Comparison of ENCODE assay signal across 20 mouse cellular contexts in genomic region chr14:110168632-110169031, GRCm38 (mm10).
DNase-seq lines count a peak whose midpoint lies in the region; ATAC-seq lines count a peak whose summit lies in the region.
"Had no signal": no experiment of that assay in that cellular context is flagged by ENCODE, and none has a peak within 500 bp of the region (broad histone marks: within the 10 kb centered on the region; RNA-seq: fewer than 3 reads in every experiment).

No protein-coding gene starts in this region.

- WGBS in kidney, embryonic 15.5 days = 27% methylated on average over 5 of the region's 5 CpGs

- H3K9me3 ChIP-seq in kidney, embryonic 15.5 days (replicated peaks) = no peaks in the 10 kb centered on the region
- H3K9me3 ChIP-seq: embryonic facial prominence, embryonic 12.5 days; hindbrain, embryonic 12.5 days had no signal

- no peak overlapping the region for H3K9ac ChIP-seq in kidney, embryonic 15.5 days
- H3K9ac ChIP-seq: embryonic facial prominence, embryonic 12.5 days; hindbrain, embryonic 12.5 days had no signal

- H3K4me2 ChIP-seq in kidney, embryonic 15.5 days = no peak overlapping the region
- H3K4me2 ChIP-seq: embryonic facial prominence, embryonic 12.5 days; hindbrain, embryonic 12.5 days had no signal

- ATAC-seq in kidney, embryonic 15.5 days (replicated peaks; ENCODE audit: low FRiP score) = peak; percentile 82; the same call in 1 of the 2 replicates
- ATAC-seq: activated CD4-positive, CD25-positive, alpha-beta regulatory T cell, adult 4 months; forebrain, embryonic 16.5 days; hindbrain, embryonic 16.5 days; Patski had no signal

- no peaks in the 10 kb centered on the region for H3K4me1 ChIP-seq in kidney, embryonic 15.5 days
- H3K4me1 ChIP-seq: embryonic facial prominence, embryonic 12.5 days; hindbrain, embryonic 12.5 days had no signal

- H3K27me3 ChIP-seq in kidney, embryonic 15.5 days = no peaks in the 10 kb centered on the region
- H3K27me3 ChIP-seq: embryonic facial prominence, embryonic 12.5 days; hindbrain, embryonic 12.5 days; Patski had no signal

- no peak overlapping the region for H3K4me3 ChIP-seq in kidney, embryonic 15.5 days (replicated peaks)
- H3K4me3 ChIP-seq: embryonic facial prominence, embryonic 12.5 days; hindbrain, embryonic 12.5 days had no signal

- H3K36me3 ChIP-seq in kidney, embryonic 15.5 days = no peaks in the 10 kb centered on the region
- H3K36me3 ChIP-seq: embryonic facial prominence, embryonic 12.5 days; hindbrain, embryonic 12.5 days had no signal

- peak; percentile 13 for DNase-seq in embryo, embryonic 10.5 days (ENCODE audit: low spot score)
- no peak for DNase-seq in embryo, embryonic 11 days
- DNase-seq in kidney, postnatal 14 days = no peak
- peak; percentile 18 for DNase-seq in Muller cell, postnatal 12 days (ENCODE audit: inconsistent ontology term)
- peak; percentile 2 for DNase-seq in retina, postnatal 1 day
- no peak for DNase-seq in layer of hippocampus, adult 18-20 months (ENCODE audit: low spot score in 2 of 2)
- DNase-seq: adrenal gland, postnatal 14 days; cerebellum, adult 11-12 months; cerebellum, adult 9-10 months; cerebellum, postnatal 25 days; gastrocnemius, postnatal 25 days; heart, postnatal 10 days; heart, postnatal 4 days had no signal

- no peak overlapping the region for H3K27ac ChIP-seq in kidney, embryonic 15.5 days
- H3K27ac ChIP-seq: embryonic facial prominence, embryonic 12.5 days; hindbrain, embryonic 12.5 days had no signal

Comparison
In these comparisons a context has a peak if more than half of its experiments do, and no peak if none do; other contexts are left out.
1. DNase-seq: peak in embryo, embryonic 10.5 days (single experiment), Muller cell, postnatal 12 days (single experiment) and retina, postnatal 1 day (single experiment); none in embryo, embryonic 11 days (single experiment), kidney, postnatal 14 days (single experiment) and layer of hippocampus, adult 18-20 months (0 of 2).